Mouse (Mus musculus): Measurements from ENCODE around the gene Isca1. TPM values are rescaled to one million over a fixed set of nuclear protein-coding genes. Genes with fewer than 3 reads are reported as not detected.
"Not testable (repeated sequence)": the region's sequence is repeated elsewhere in the genome, so short reads cannot be mapped to it uniquely, and the experiment has no call there.

The Isca1 gene
- polyA plus RNA-seq, 1 experiment from 2014 or later, result 95.7 TPM

DNA sequence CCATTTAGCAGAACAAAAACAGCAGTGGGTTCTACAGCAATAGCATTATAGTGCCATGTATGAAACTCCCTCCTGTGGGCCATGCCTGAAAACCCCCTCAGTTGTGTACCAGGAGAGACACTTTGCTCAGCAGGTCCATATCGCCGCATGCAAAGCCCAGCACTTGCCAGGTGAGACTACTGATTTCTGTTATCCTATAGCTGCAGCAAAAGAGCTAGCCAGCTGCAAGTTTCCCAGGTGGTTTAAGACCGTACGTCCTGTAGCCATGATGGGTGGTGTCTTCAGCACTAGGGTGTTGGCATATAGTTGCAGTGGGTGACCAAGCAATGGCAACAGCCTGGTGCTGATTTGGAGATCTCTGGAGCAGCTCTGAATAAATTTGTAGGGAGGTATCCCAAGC is 30.2 kb downstream of the Isca1 start:
- Histone ChIP-seq H3K27me3 (ENCODE audit: low read depth, poor library complexity, severe bottlenecking) (no peaks in the 10 kb centered on the region), H3K4me1 (0 out of 2 replicates have a peak, but pooled peaks cover 3% of the 10 kb centered on the region), H3K4me3 (no peak overlapping the region), H3K36me3 (no peaks in the 10 kb centered on the region), H3K9me3 (replicated peaks) (no peaks in the 10 kb centered on the region), H3K27ac (no peak overlapping the region)
- WGBS, result 91% methylated on average over 4 of the region's 4 CpGs
- no peak for DNase-seq (ENCODE audit: low spot score)

GRCm38 (mm10) chr13:59738455-59738854 is 31.2 kb downstream of the Isca1 start:
- H3K4me1 ChIP-seq, result 0 out of 2 replicates have a peak, but pooled peaks cover 3% of the 10 kb centered on the region
- no peak for DNase-seq (ENCODE audit: low spot score)
- no peak overlapping the region for H3K27ac ChIP-seq
- no peaks in the 10 kb centered on the region for H3K9me3 ChIP-seq (replicated peaks)
- 88% methylated on average over 2 of the region's 2 CpGs for WGBS
- no peaks in the 10 kb centered on the region for H3K27me3 ChIP-seq (ENCODE audit: low read depth, poor library complexity, severe bottlenecking)
- H3K4me3 ChIP-seq, result no peak overlapping the region
- no peaks in the 10 kb centered on the region for H3K36me3 ChIP-seq

GRCm38 (mm10) chr13:59735190-59735589 is 34.4 kb downstream of the Isca1 start:
- Histone ChIP-seq H3K9me3 (replicated peaks) (no peaks in the 10 kb centered on the region), H3K4me3 (no peak overlapping the region), H3K27me3 (ENCODE audit: low read depth, poor library complexity, severe bottlenecking) (no peaks in the 10 kb centered on the region), H3K36me3 (no peaks in the 10 kb centered on the region), H3K27ac (no peak overlapping the region), H3K4me1 (0 out of 2 replicates have a peak, but pooled peaks cover 3% of the 10 kb centered on the region)
- no peak for DNase-seq (ENCODE audit: low spot score)
- 25% methylated on average over 3 of the region's 3 CpGs for WGBS

- not testable (repeated sequence) for H3K36me3 ChIP-seq, H3K4me1 ChIP-seq
- 44% methylated on average over 6 of the region's 6 CpGs for WGBS
Measured at GRCm38 (mm10) chr13:59734347-59734746, 35.3 kb downstream of the Isca1 start.

GRCm38 (mm10) chr13:59733936-59734335 is 35.7 kb downstream of the Isca1 start:
- 83% methylated on average over 4 of the region's 4 CpGs for WGBS
- no peak for DNase-seq (ENCODE audit: low spot score)
- Histone ChIP-seq H3K36me3 (no peaks in the 10 kb centered on the region), H3K9me3 (replicated peaks) (no peaks in the 10 kb centered on the region), H3K4me3 (no peak overlapping the region), H3K27me3 (ENCODE audit: low read depth, poor library complexity, severe bottlenecking) (0 out of 2 replicates have a peak, but pooled peaks cover 5% of the 10 kb centered on the region), H3K4me1 (0 out of 2 replicates have a peak, but pooled peaks cover 3% of the 10 kb centered on the region), H3K27ac (no peak overlapping the region)

More at GRCm38 (mm10) chr13:59734347-59734746, 35.3 kb downstream of the Isca1 start:
- not testable (repeated sequence) for H3K27ac ChIP-seq; DNase-seq (ENCODE audit: low spot score); H3K4me3 ChIP-seq; H3K9me3 ChIP-seq (replicated peaks); H3K27me3 ChIP-seq (ENCODE audit: low read depth, poor library complexity, severe bottlenecking)

GRCm38 (mm10) chr13:59731652-59732051 is 38.0 kb downstream of the Isca1 start, which contains the start of gene Spata31d1d:
TSS of gene Spata31d1d (minus strand) at chr13:59731752.
- Histone ChIP-seq H3K27ac (no peak within 1 kb of the TSS), H3K9me3 (replicated peaks) (no peaks in the 10 kb centered on the region), H3K4me1 (peaks cover 3% of the 10 kb centered on the region; the same call in 1 of the 2 replicates), H3K36me3 (no peaks in the 10 kb centered on the region), H3K4me3 (no peak within 1 kb of the TSS), H3K27me3 (ENCODE audit: low read depth, poor library complexity, severe bottlenecking) (peaks cover 17% of the 10 kb centered on the region)
- DNase-seq (ENCODE audit: low spot score), result no peak
- WGBS, result 46% methylated on average over 7 of the region's 7 CpGs

GRCm38 (mm10) chr13:59728378-59729093 is 41.1 kb downstream of the Isca1 start:
- H3K36me3 ChIP-seq, result no peaks in the 10 kb centered on the region
- H3K4me3 ChIP-seq, result no peak overlapping the region
- WGBS, result 30% methylated on average over 7 of the region's 7 CpGs
- H3K27me3 ChIP-seq (ENCODE audit: low read depth, poor library complexity, severe bottlenecking), result peaks cover 25% of the 10 kb centered on the region
- peaks cover 17% of the 10 kb centered on the region for H3K4me1 ChIP-seq
- no peaks in the 10 kb centered on the region for H3K9me3 ChIP-seq (replicated peaks)
- DNase-seq (ENCODE audit: low spot score), result peak; percentile 85
- no peak overlapping the region for H3K27ac ChIP-seq

DNA sequence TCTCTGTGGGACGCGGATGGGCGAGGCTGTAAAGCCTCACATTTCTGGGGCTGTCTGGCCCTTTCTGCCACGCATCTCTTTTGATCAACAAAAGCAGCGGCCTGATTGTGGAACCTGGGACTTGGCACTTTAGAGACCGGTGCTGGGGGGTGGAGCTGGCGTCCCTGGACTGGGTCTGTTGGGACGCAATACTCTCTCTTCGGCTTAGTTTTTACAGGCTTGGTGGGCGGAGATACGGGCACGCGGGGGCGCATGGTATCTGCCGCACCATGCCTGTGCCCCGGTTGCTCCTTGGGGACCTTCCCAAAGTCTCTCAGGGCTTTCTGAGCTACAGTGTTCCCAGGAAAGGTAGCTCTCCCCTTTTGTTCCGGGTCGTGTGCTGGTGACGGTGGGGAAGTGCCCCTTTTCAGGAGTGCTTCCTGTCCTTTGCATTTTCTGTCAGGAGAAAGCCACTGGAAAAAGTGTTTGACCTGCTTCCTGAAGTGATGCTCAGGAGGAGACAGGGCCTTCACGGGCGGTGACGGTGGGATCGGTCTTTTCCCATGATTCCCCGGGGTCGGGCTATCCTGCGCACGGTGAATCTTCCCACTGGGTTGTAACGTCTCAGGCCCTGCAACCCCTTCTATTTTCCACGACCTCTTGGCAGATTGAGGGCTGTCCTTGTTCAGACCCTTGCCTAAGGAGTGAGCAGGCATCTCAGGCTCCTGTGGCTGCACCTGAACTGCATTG is 43.3 kb downstream of the Isca1 start:
- H3K36me3 ChIP-seq, result no peaks in the 10 kb centered on the region
- WGBS, result 30% methylated on average over 29 of the region's 29 CpGs
- peaks cover 25% of the 10 kb centered on the region for H3K27me3 ChIP-seq (ENCODE audit: low read depth, poor library complexity, severe bottlenecking)
- H3K9me3 ChIP-seq (replicated peaks), result no peaks in the 10 kb centered on the region
- H3K4me3 ChIP-seq, result peak overlapping the region; percentile 38
- H3K4me1 ChIP-seq, result peaks cover 17% of the 10 kb centered on the region
- peak overlapping the region; percentile 50 for H3K27ac ChIP-seq
- no peak for DNase-seq (ENCODE audit: low spot score)

- not testable (repeated sequence) for H3K4me3 ChIP-seq; DNase-seq (ENCODE audit: low spot score); H3K27ac ChIP-seq; H3K36me3 ChIP-seq; H3K9me3 ChIP-seq (replicated peaks)
- WGBS, result 90% methylated on average over 1 of the region's 1 CpGs
- H3K27me3 ChIP-seq (ENCODE audit: low read depth, poor library complexity, severe bottlenecking), result peaks cover 13% of the 10 kb centered on the region
- peaks cover 25% of the 10 kb centered on the region for H3K4me1 ChIP-seq
Measured at GRCm38 (mm10) chr13:59722089-59722488, 47.5 kb downstream of the Isca1 start.

- DNase-seq (ENCODE audit: low spot score), result no peak
- 93% methylated on average over 1 of the region's 1 CpGs for WGBS
- no peaks in the 10 kb centered on the region for H3K36me3 ChIP-seq
- H3K4me1 ChIP-seq, result peaks cover 13% of the 10 kb centered on the region
- H3K9me3 ChIP-seq (replicated peaks), result no peaks in the 10 kb centered on the region
- H3K27ac ChIP-seq, result no peak overlapping the region
- no peak overlapping the region for H3K4me3 ChIP-seq
- H3K27me3 ChIP-seq (ENCODE audit: low read depth, poor library complexity, severe bottlenecking), result no peaks in the 10 kb centered on the region
Measured at GRCm38 (mm10) chr13:59719475-59719874, 50.1 kb downstream of the Isca1 start.

GRCm38 (mm10) chr13:59718857-59719440 is 50.7 kb downstream of the Isca1 start:
- not testable (repeated sequence) for H3K4me1 ChIP-seq; H3K4me3 ChIP-seq; H3K36me3 ChIP-seq; DNase-seq (ENCODE audit: low spot score); H3K27ac ChIP-seq; H3K27me3 ChIP-seq (ENCODE audit: low read depth, poor library complexity, severe bottlenecking); H3K9me3 ChIP-seq (replicated peaks)
- WGBS, result 43% methylated on average over 6 of the region's 6 CpGs

GRCm38 (mm10) chr13:59713710-59714109 is 55.9 kb downstream of the Isca1 start:
- Histone ChIP-seq H3K27ac (no peak overlapping the region), H3K27me3 (ENCODE audit: low read depth, poor library complexity, severe bottlenecking) (no peaks in the 10 kb centered on the region), H3K4me1 (no peaks in the 10 kb centered on the region), H3K36me3 (no peaks in the 10 kb centered on the region), H3K9me3 (replicated peaks) (no peaks in the 10 kb centered on the region), H3K4me3 (no peak overlapping the region)
- DNase-seq (ENCODE audit: low spot score), result no peak
- WGBS, result 44% methylated on average over 3 of the region's 3 CpGs

- not testable (repeated sequence) for H3K36me3 ChIP-seq; H3K27me3 ChIP-seq (ENCODE audit: low read depth, poor library complexity, severe bottlenecking); H3K27ac ChIP-seq; H3K9me3 ChIP-seq (replicated peaks); H3K4me3 ChIP-seq; DNase-seq (ENCODE audit: low spot score); H3K4me1 ChIP-seq
- 81% methylated on average over 3 of the region's 3 CpGs for WGBS
Measured at GRCm38 (mm10) chr13:59711984-59712383, 57.6 kb downstream of the Isca1 start, which contains the start of gene Spata31d1b. TSS of gene Spata31d1b (plus strand) at chr13:59712284.

Measured in limb, embryonic 10.5 days (tissue).